Mouse (Mus musculus) 416B (cell line): ENCODE results near the gene Tnnt1.

Source experiments
- DNase-seq: peaks from one replicate; pipeline ENCODE4 v3.0.0; 2011; ENCODE audit warnings: low read depth

Tnnt1 gene

DNA sequence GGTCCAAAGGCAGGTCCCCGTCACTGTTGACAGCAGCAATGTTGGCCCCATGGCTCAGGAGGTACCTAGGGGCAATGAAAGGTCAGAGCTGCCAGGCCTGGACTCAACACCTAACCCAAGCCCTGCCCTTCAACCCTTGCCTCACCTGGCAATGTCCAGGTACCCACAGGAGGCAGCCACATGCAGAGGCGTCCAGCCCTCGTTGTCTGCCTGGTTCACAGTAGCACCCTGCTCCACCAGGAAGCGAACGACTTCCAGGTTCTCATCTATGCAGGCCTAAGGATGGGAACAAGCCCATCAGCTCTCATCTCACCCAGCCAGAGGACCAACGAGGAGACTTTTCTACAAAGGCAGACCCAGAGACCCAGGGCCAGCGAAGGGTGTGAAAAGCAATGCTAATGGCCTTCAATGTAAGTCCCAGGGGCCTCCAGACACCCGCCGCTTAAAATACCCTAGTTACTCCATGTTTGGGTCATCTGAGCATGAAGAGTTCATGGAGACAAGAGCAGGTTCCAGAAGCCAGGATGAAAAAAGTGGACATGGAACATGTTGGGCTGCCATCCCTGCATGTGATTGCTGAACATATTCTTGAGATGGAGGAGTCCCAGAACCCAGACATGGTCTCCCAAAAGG, 18.8 kb downstream of the Tnnt1 start:
- DNase-seq: no peak

DNA sequence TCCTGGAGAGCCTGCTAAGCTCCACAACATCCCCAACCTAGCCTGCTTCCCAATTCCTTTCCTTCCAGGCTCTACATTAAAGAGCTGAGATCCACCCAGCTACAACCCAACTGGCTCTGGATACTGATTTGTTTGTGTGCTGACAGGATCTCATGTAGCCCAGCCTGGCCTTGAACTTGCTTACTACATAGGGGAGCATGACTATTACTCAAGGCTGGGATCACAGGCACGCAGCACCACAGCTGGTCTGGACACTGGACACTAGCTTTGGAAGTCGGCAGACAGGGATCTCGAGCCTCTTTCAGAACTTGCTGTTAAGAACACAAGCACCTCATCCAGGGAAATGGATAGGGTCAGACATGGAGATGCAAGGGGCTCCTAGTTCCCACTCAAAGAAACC, 19.7 kb downstream of the Tnnt1 start:
- DNase-seq: no peak

DNA sequence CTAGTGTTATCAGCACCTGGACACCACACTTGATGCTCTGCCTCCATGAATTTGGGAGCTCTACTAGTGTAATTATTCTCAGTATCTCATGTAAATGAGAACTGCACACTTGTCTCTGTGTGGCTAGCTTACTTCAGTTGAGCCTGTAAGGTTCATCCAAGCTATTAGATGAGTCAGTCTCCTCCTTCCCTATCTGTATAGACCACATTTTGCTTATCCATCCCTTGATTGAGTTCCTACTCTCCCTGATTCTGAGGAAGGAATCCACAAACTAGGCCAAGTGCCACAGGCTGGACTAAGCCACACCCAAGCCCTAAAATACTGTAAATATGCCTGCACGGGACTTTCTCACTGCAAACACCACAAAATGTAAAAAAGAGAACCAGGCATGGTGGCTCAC, 22.2 kb downstream of the Tnnt1 start:
- DNase-seq: peak; percentile 65

DNA sequence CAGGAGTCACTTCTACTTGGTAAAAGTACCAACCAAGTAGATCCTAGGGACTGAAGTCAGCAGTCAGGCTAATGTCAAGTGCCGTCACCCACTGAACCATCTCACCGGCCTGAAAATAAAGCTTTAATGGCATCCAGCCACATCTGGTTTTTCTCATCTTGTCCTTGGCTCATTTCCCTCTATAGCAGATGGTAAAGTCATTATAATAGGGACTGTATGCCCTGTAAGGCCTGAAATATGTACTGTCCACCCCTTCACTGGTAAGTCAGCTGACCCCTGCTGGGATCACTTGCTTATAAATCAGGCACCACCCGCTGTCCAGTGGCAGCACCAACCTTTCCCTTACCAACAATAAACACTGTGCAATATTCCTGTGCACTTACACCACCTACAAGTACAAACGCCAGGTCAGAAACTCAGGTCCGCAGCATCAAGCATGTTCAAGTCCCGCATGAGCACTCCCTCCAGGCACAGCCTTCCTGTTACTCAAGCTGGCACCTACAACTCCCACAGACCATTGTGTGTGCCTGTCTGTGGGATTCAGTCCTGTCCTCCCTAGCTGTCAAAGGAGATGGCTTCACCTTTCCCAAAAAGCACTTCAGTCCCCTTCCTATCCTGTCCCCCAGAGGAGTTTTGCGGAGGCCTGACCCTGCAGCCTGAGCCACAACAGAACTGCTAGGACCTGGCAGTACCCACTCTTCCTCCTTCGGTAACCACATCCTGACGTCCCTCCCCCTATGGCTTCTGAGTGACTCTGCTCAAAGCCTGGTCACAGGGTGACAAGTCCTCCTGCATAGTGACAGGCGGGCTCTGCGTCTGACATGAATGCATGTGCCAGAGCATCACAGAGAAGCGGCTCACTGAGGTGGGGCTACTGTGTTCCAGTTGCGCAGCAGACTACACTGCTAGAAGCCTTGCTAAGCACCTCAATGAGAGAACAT, 23.6 kb downstream of the Tnnt1 start:
- peak; percentile 95 for DNase-seq

DNA sequence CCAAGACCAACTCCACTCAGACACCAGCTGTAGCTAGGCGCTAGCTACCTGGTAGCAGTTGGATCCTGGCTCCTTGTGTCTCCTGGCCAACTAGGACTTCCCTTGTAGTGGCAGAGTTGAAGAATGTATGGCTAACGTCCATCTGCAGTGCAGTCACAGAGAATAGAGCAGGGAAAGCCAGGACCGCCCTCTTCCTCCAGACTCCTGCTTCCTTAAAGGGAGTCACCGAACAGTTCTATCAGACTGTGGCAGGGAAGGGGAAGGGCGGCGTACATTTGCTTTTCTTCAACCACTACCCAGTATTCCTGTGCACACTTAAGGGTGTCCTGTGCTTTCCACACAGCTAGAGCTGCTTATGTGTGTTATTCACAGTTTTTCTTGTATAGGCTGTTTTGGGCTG, 24.9 kb downstream of the Tnnt1 start:
- no peak for DNase-seq

DNA sequence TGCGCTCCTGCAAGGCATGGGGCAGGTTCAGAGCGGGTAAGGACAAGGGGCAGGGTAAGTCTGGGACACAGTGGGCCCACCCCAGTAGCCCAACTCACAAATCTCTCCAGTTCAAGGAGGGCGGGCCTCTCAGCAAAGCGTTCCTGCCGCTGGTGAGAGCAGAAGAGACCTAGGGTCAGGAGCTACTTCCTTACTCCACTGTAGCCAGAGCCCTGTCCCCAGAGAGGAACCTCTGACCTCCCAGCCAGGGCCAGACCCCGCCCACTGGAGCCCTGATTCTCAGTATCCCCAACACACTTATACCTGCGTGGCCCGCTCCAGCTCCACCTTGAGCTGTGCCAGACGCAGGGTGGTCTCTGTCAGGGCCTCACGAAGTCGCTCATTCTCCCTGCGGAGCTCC, 33.9 kb downstream of the Tnnt1 start:
- DNase-seq: no peak

DNA sequence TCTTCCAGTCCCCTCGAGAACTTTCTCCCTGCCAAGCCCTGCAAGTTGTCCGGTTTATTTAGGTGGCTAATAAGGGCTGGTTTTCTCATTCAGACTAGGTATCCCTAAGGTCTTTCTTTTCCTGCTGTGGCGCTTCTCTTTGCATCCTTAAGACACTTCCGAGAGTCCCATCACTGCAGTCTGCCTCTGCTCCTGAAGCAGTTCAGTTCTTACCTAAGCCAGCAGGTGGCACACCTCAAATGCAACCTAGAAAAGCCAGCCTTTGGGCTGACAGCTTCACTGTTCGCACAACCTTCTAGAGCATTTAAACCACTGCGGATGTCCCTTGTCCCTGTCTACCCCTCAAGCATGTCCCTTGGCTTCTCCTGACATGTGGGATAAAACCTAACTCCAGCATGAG, 36.5 kb downstream of the Tnnt1 start:
- peak; percentile 57 for DNase-seq

DNA sequence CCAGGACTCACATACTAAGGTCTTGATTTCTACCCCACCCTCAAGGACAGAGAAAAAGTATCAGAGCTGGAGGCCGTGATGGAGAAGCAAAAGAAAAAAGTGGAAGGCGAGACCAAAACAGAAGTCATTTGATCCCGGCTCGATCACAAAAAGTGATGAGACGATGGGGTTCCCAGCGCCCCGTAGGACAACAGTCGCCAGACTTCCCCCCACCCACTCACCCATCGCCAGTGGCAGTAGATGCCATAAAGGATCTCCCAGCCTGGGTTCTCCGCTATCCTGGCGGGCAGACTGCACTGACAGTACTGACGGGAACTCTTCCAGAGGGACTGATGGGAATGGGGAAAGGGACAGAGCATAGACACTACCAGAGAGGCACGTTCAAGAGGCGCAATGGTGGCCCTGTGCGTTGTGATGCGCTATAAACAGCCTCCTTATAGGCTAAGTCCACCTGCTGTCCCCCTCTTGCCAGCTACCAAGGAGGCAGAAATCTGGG, 37.3 kb downstream of the Tnnt1 start:
- DNase-seq: no peak

DNA sequence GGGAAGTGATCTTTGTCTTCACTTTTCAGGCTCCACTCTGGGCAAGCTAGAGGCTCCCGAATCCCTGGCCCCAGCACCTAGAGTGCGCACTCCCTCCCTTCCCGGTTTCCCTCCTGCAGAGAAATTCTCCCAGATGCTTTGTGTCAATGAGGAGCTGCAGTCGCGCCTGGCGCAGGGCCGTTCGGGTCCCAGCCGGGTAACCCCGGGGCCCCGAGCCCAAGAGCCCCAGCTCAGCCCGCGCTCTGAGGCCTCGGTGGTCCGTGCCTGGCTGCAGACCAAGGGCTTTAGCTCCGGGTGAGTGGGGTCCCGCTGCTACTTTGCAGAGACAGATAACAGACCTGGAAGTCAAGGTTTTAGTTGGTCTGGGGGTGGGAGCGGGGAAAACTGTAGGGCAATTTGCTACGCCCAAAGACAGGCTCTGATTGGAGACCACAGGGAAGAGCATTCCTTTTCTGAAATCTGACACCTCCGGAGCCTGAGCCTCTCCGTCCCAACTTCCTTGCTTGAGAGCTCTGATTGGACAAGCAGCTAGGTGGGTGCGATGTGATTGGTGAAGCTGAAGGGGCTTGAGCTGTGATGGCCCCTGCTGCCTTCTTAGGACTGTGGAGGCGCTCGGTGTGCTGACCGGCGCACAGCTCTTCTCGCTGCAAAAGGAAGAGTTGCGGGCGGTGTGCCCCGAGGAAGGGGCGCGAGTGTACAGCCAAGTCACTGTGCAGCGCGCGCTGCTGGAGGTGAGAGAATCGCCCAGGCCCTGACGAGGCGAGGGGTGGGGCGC, 38.0 kb downstream of the Tnnt1 start:
- DNase-seq: no peak

DNA sequence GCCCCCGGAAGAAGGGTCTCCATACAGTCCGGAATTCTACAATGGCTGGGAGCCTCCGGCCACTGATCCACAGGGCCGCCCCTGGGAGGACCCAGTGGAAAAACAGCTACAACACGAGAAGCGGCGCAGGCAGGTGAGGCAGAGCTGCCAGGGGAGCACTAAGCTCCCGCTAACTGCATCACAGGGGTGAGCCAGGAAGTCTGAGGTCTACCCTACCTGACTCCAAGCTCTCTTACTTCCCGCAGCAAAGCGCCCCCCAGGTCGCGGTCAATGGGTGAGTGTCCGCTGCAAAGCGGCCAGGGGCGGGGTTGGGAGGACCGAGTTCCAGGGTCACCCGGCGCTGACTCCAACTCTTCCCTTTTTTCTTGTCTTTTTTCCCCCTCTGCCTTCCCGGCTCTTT, 42.2 kb downstream of the Tnnt1 start:
- DNase-seq: no peak

DNA sequence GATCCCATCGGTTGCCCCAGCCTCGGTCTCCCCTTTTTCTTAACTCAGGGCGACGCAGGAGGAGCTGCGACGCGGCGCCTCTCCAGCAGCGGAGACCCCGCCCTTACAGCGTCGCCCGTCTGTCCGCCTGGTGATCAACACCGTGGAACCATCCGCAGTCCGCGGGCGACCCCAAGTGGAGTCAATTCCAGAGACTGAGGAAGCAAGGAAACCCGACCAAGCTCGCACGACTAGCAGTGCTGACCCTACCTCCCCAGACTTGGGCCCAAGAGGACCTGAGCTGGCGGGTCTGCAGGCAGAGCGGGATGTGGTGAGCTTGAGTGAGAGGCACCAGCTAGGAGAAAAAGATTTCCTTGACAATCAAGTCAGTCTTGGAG, 45.0 kb downstream of the Tnnt1 start:
- no peak for DNase-seq

DNA sequence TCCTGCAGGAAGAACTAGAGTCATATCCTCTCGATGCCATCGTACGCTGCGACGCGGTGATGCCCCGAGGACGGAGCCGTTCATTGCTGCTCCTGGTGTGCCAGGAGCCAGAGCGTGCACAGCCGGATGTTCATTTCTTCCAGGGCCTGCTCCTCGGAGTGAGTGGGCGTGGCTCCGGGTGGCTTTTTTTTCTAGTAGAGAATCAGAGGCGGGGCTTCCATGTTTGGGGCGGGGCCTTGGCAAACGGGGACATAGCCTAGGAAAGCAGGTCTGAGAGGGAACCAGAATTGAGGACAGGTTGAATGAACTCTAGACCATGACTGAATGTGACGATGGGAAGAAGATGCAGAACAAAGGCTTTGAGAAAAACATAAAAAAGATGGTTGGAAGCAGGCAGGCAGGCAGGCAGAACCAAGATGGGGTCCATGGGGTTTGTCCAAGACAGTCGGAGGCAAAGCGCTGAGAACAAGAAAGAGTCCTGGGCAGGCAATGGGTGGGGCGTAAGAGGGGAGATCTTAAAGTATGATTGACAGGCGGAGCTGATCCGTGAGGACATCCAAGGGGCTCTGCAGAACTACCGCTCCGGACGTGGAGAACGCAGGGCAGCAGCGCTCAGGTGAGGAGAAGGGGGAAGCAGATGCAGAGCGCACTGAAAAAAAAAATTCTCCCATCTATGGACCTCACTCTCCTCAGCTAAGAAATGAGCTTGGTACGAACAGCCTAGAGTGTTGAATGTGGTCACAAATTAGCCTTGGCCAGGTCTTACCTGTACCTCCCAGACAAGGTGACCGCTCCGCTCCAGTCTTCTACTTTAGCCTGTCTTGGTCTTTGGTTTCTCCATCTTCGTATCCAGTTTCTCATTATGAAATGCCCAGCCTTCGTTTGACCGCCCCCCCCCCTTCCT, 45.7 kb downstream of the Tnnt1 start:
- DNase-seq: no peak

DNA sequence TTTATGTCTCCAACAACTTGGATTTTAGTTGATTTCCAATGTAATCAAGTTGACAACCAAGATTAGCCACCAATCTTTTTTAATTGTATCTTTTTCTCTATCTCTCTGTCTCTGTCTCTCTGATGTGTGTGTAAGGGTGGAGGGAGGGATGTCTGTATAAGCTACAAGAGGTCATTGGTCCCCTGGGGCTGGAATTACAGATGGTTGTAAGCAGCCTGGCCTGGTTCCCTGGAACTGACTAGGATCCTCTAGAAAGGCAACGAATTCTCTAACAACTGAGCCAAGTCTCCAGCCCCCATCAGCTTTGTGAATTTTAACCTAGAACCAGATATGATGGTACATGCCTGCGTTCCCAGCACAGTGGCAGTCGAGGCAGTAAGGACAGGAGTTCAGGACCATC, 48.4 kb downstream of the Tnnt1 start:
- DNase-seq: no peak

DNA sequence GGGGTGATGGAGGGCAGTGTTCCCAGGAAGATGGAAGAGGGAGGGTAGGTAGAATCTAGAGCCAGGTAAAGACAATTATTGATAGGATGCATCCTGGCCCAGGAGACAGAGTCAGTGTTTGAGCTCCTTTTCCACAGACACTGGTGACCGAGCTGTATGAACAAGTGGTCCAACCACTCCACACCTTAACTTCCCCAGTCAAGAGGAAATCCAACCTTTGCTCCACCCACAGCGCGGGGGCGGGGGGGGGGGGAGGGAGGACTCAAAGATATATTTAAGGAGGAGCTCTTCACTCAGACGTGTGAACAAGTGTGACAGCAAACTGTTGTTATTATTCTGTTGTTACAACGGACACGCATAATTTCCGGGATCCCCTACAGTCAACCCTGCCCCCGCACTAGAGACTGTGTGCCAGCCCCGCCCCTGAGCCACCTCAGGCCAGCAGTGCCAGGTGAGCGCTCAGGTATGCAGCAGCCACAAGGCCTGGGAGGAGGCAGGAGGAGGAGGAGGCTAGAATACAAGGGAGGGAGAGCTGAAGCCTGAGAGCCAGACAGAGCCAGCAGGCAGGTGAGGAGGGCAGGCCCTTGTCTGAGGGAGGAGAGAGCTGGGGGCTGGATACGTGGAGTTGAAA, 51.9 kb downstream of the Tnnt1 start:
- DNase-seq: no peak

DNA sequence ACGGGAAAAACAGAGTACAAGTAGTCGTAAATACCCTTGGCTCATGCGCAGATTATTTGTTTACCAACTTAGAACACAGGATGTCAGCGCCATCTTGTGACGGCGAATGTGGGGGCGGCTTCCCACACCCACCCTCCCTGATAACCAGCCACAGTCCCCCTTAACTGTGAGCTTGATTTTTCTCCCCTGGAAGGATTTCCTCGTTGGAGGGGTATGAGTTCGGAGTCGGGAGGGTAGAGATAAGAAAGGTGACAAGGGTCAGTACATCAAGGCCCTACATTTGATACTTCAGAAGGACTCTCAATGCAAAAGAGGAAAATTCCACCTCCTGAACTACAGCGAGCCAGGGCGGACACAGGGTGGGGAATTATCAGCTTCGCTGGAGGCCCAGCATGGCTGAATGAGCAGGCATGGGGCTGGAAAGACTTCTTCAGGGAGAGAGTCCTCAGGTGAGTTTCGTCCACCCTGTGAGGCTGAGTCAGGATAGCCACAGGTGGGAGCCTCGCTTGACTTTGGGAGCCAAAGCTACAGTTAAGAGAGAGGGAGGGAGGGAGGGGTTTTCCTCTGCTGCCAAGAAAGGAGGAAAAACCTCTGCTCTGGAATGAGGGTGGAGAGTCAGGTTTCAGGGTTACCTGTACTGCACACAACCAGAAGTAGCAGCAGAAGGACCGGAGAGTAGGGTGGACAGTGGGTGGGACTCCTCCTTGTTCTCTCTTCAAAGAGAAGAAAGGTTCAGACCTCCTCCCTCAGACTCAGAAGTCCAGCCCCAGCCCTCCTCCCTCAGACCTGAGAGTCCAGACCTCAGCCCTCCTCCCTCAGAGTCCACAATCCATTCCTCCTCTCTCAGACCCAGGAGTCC, 55.4 kb downstream of the Tnnt1 start, which contains the start of gene Eps8l1:
Gene Eps8l1 (plus strand): TSS at position 99 of the 859 bp plus-strand sequence.
- no peak for DNase-seq
